Mouse (Mus musculus) heart, adult 2 months (tissue): ENCODE measurements around the gene Zfand3.

Source experiments
- CTCF ChIP-seq: fragments of 200-600 bp; IDR thresholded peaks from 2 replicates; pipeline ENCODE4 v1.8.1; 2022; ENCODE audit warnings: antibody characterized with exemption, mild to moderate bottlenecking, moderate library complexity
- POLR2A ChIP-seq: fragments of 200-500 bp; IDR thresholded peaks from 2 replicates; pipeline ENCODE4 v1.6.1; 2011; ENCODE audit warnings: mild to moderate bottlenecking, low read depth, low read length, control low read depth; ENCODE audit not compliant: insufficient read depth

- no peak for TF ChIP-seq POLR2A
- TF ChIP-seq CTCF: no peak
Measured at GRCm38 (mm10) chr17:29988141-29988540, 16.4 kb upstream of the Zfand3 start.
